8 mouse cellular contexts compared by ENCODE assay signal in the genomic region with DNA sequence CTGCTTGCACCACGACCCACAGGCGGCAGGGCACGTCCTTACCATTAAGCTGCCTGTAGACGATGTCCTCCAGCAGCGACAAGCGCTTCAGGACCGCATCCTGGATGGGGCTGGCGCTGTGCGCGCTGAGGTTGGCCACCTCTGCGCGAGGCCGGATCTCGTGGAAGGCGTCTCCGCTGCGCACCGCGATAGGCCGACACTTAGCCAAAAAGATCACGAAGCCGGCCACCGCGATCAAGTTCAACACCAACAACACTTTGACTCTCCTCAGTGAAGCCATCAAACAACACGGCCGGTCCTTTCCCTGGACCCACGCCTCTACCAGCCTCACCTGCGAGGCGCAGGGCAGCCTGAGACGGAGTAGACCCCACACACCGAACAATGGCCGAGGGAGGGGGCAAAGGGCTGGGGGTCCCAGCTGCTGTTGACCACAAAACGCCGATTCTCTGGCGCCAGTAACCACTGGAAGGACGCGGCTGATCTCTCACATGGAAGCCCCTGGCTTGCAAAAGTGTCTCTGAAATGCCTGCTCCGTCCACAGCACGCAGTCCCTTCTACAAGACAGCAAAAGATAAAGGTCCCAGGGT. TPM values are rescaled to one million over a fixed set of nuclear protein-coding genes. Genes with fewer than 3 reads are reported as not detected.
DNase-seq lines count a peak whose midpoint lies in the region; ATAC-seq and TF ChIP-seq lines count a peak whose summit lies in the region.

No protein-coding gene starts in this region.

- peaks cover 68% of the 10 kb centered on the region for H3K27me3 ChIP-seq in E14TG2a.4 (ENCODE audit: insufficient read depth, low read length)
- peaks cover 30% of the 10 kb centered on the region for H3K27me3 ChIP-seq in heart, embryonic 11.5 days (ENCODE audit: control insufficient read depth, insufficient read depth, low read length)

- H3K36me3 ChIP-seq in E14TG2a.4 (ENCODE audit: insufficient read depth, low read length): no peaks in the 10 kb centered on the region
- H3K36me3 ChIP-seq in heart, embryonic 11.5 days (ENCODE audit: control insufficient read depth, insufficient read depth, low read length): no peaks in the 10 kb centered on the region

- no peak for ATAC-seq in heart, embryonic 11.5 days (replicated peaks; ENCODE audit: insufficient number of reproducible peaks, low FRiP score, low TSS enrichment)

- 1% methylated on average over 39 of the region's 39 CpGs for WGBS in heart, embryonic 11.5 days (ENCODE audit: insufficient replicate concordance)

- H3K4me1 ChIP-seq in E14TG2a.4 (replicated peaks; ENCODE audit: low read depth, low read length): peaks cover 16% of the 10 kb centered on the region
- no peaks in the 10 kb centered on the region; the same call in 1 of the 2 replicates for H3K4me1 ChIP-seq in cortical plate, adult 2 months (ENCODE audit: control insufficient read depth, insufficient read depth, low read length)
- H3K4me1 ChIP-seq in heart, embryonic 11.5 days (ENCODE audit: control insufficient read depth, insufficient read depth, low read length): peaks cover 6% of the 10 kb centered on the region

- TF ChIP-seq POLR2A in cortical plate, adult 2 months (IDR thresholded peaks at IDR 0.05; ENCODE audit: extremely low read depth, insufficient read depth, low read length): no peak

- H3K9ac ChIP-seq in heart, embryonic 11.5 days (ENCODE audit: low read depth, low read length): no peak overlapping the region

- H3K4me3 ChIP-seq in E14TG2a.4 (replicated peaks; ENCODE audit: low read length): peak overlapping the region; percentile 85
- H3K4me3 ChIP-seq in cortical plate, adult 2 months (ENCODE audit: insufficient read depth, low read length): peak overlapping the region; percentile 92
- peak overlapping the region; percentile 63 for H3K4me3 ChIP-seq in heart, embryonic 11.5 days (ENCODE audit: low read depth, low read length)

- H3K27ac ChIP-seq in cortical plate, adult 2 months (ENCODE audit: insufficient read depth, low read length): no peak overlapping the region
- H3K27ac ChIP-seq in heart, embryonic 11.5 days (ENCODE audit: low read depth, low read length): no peak overlapping the region

- no peak for TF ChIP-seq CTCF in E14TG2a.4 (conservative IDR thresholded peaks at IDR 0.05; ENCODE audit: low read length)
- no peak for TF ChIP-seq CTCF in cortical plate, adult 2 months (IDR thresholded peaks at IDR 0.05; ENCODE audit: extremely low read depth, insufficient read depth, low read length)

- H3K9me3 ChIP-seq in E14TG2a.4 (ENCODE audit: low read length): peaks cover 15% of the 10 kb centered on the region; the same call in 1 of the 2 replicates
- no peaks in the 10 kb centered on the region for H3K9me3 ChIP-seq in heart, embryonic 11.5 days (replicated peaks; ENCODE audit: control insufficient read depth, low read length)

- peak overlapping the region; percentile 97 for H3K4me2 ChIP-seq in heart, embryonic 11.5 days

- intact Hi-C loops in left cerebral cortex, postnatal 4 days (cut with DNase I): loop anchor here (10.0 kb wide), 3 partner anchors 118 to 1052 kb away; a partner anchor contains a TSS

- peak; percentile 14 to 18 for DNase-seq in frontal cortex, postnatal 36 days (ENCODE audit: low spot score in 2 of 2)
- no peak for DNase-seq in frontal cortex, postnatal 10 days (ENCODE audit: low spot score in 2 of 2)
- peak; percentile 11 for DNase-seq in left cerebral cortex, postnatal 4 days
- DNase-seq in retina, postnatal 1 day: peak; percentile 34
- DNase-seq in thymus, postnatal 36 days: no peak

RNA-seq across cellular contexts. Expression of a gene that starts 1.9 kb away (rescaled TPM):
- polyA plus RNA-seq in cortical plate, adult 2 months (2012; rRNA removed): 16.7 and 22.0 TPM in 2 replicates
- 0.66 and 0.96 TPM in 2 replicates for polyA plus RNA-seq in heart, embryonic 11.5 days (2014; fragmentation: Nextera tagmentation; extraction: Ambion mirVana)
- 10 to 100 TPM; 26.8 to 28.9 TPM for total RNA-seq in left cerebral cortex, postnatal 4 days (2021)

Comparison
In these comparisons a context has a peak if more than half of its experiments do, and no peak if none do; other contexts are left out.
1. DNase-seq: peak in frontal cortex, postnatal 36 days (2 of 2), left cerebral cortex, postnatal 4 days (single experiment) and retina, postnatal 1 day (single experiment); none in frontal cortex, postnatal 10 days (0 of 2) and thymus, postnatal 36 days (0 of 2).
2. Peak in every context shown above with its lines, with median percentiles within 50 percentile points of each other: H3K4me3 ChIP-seq.